Mouse (Mus musculus) liver, embryonic 14.5 days (tissue): Measurements from ENCODE around the gene Marveld3.

Experiments
- CTCF ChIP-seq: IDR thresholded peaks from 2 replicates; pipeline ENCODE4 v1.5.1; 2016; ENCODE audit warnings: antibody characterized with exemption, low read depth, control low read depth
- EP300 ChIP-seq: IDR thresholded peaks from 2 replicates; pipeline ENCODE4 v1.6.1; 2016; ENCODE audit warnings: antibody characterized with exemption, low read depth

- TF ChIP-seq CTCF, result no peak
- no peak for TF ChIP-seq EP300
Observed at GRCm38 (mm10) chr8:109920406-109921390, 41.3 kb downstream of the Marveld3 start.
